Mouse (Mus musculus): ENCODE measurements at regions not wholly inside any gene's neighbourhood (a gene's known extent, or its start where the extent isn't known, plus 50 kb on each side); places are given as distances from the start of the nearest gene placed in this dataset.

DNA sequence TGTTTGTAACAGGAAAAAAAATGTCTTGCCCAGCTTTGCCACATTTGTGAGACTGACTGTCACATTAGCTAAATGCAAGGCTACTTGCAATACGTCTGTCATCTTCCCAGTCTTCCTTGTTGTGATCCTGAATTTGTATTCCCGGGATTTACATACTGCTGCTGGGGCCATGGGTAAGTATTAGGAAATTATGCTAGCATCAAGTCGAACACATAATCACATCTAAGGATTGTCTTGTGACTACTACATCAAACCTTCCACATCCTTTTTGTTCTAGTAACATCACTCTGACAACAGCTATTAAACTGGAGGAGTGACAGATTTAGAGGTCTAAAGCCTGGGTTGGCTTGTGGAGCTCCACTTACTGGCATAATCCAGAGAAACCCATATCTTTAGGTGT lies 164.2 kb upstream of the Cwc22 start:
- no peak for TF ChIP-seq CTCF (IDR thresholded peaks at IDR 0.05; ENCODE audit: low read depth, low read length)
- no peak for TF ChIP-seq POLR2A (IDR thresholded peaks at IDR 0.05; ENCODE audit: borderline replicate concordance, low read depth, low read length)

Measured in bone marrow macrophage, adult 2 months (primary cell).